Mouse (Mus musculus): ENCODE data around the gene Anxa11.
"Not testable (repeated sequence)": the region's sequence is repeated elsewhere in the genome, so short reads cannot be mapped to it uniquely, and the experiment has no call there.

The Anxa11 gene

DNA sequence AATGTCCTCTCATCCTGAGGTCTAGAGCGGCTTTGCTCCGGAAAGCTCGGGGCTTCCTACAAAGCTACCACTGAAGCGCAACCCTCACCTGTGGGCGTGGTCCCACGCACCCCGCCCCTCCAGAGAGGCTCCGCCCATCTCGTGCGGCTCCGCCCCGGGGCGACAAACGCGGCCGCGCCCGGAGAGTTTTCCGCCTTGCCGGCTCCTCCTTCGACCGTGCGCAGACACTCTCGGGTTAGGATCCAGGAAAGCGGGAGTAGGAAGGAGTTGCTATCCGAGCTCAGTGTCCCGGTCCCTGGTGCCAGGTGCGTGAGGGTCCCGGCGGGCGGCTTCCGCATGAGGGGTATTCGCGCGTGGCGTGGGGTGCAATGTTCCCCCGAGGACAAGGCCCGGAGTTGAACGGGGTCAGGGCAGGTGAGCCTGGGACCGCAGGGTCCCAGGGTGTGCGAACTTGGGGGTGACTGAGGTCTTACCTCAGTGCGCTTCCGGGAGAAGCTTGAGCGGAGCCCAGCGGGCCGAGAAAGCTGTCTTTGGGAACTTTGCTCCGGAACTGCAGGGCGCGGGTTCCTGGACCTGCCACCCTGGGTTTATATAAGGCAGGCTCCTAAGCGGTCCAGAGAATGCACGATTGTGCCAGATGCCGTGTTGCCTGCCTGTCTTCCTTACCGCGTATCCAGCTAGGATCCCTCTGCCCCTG, at the start of gene Anxa11:
TSS of gene Anxa11 (plus strand) at position 166 of the 697 bp plus-strand sequence.
- DNase-seq, result peak; percentile 41

DNA sequence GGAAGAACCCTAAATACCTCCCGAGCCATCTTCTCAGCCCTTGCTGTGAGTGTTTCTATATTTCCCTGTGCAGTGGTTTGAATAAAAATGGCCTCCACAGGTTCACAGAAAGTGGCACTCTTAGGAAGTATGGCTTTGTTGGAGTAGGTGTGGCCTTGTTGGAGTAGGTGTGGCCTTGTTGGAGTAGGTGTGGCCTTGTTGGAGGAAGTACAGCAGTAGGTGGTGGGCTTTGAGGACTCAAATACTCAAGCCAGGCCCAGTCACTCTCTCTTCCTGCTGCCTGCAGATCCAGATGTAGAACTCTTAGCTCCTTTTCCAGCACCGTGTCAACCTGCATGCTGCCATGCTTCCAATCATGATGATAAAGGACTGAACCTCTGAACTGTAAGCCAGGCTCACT, 47.6 kb upstream of the Anxa11 start:
- DNase-seq, result no peak

DNA sequence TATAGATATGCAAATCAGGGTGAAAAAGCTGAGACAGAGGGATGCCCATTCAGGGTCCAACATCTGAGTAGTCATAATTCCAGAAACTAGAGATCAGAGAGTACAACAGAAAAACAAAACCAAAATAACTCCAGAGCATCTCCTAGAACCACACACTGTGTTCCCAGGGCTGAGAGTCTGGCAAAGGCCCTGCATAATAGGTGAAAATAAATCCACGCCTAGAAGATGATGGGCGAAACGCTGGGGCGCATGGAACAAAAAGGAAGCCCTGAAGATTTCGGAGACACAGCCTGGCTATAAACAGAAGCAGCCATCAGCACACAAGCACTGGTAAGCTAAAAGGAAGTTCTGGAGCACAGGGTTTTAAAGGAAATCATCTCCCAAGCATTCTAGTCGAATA, 46.9 kb upstream of the Anxa11 start:
- no peak for DNase-seq

DNA sequence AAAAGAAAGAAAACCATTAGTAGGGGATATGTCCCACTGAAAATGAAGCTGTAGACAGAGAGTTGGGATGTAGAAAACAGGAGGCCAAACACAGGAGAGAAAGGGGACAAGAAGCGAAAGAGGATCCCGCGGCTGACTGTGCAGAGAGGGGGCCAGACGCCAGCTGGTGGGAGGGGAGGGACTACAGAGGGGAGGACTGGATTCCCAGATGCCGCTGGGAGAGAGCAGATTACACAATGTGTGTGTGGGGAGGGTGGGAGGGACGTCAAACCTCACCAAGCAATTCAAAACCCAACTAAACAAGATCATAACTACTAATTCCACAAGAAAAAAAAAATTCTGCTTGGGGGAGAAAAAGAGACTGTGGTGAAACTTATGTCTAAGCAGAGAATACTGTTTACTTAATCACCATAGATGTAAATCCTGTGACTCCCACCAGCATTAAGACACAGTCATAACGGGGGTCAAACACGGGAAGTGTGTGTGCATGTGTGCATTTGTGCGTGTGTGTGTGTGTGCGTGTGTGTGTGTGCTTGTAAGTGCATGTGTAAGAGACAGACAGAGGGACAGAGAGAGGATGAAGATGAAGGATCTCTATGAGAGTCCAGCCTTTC, 46.3 kb upstream of the Anxa11 start:
- DNase-seq, result peak; percentile 40

DNA sequence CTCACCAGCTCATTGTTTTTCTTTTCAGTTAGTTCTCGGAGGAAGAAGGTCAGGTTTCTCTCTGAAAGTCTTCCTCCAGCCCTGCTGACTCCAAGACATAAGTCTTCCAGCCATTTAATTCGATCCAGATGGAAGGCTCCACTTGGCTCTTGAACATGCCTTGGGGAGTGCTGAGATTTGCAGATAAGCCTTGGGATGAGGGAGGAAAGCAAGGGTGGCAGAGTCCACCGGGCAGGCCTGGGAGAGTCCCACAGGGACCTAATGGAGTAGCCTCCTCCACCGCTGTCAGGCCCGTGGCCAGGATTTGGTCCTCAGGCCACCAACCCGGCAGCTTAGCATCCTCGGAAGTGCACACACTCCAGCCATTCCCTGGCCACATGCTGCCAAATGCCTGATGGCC, 45.3 kb upstream of the Anxa11 start:
- no peak for DNase-seq

DNA sequence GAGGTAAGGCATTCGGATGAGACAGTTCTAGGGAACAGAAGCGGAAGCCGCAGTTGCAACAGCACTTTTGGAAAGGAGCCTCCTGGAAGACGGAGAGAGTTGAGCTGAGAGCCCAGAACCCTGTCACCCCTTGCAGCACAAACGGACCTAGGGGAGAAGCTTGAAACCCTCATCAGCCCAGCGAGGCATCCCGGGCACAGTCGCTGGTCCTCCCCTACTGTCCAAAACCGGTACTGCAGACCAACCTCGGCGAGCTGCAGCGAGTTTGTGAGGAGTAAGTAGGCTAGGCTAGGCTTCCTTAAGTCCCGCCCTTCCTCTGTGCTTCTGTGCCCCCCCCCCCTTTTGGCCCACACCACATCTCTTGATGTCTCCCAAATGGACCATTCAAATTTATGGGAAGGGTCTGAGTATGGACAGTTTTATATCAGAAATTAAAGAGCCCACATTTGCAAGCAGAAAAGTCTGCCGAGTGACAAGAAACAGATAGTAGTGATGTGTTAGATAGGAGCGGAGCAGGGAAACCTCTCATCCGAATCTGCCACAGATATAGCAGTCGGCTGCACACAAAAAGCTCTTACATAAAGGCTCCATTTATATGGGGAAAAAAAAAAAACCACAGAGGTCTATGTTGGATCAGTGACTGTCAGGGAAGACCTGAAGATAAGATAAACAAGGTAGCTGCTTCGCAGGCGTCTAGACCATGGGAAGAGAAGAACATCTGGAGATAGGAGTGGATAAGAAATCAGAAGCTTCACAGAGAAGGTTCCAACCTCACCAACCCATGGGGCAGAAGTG, 41.6 kb upstream of the Anxa11 start:
- DNase-seq, result peak; percentile 87

DNA sequence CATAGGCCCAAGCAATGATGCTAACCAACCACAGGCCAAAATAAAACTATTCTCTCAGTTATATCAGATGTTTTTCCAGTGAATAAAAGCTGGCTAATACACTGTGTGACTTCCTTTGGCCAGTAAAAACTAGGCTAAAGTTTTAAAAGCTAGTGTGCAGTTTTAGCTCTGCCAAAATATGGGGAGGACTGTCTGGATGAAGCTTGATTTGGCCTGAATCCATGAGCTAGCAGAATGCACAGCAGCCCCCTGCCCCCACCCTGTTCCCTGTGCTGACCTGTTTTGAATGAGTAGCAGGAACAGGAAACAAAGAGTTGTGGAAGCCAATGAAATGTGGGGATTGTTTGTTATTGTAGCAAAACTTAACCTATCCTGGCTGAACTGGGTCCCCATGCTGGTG, 39.4 kb upstream of the Anxa11 start:
- no peak for DNase-seq

DNA sequence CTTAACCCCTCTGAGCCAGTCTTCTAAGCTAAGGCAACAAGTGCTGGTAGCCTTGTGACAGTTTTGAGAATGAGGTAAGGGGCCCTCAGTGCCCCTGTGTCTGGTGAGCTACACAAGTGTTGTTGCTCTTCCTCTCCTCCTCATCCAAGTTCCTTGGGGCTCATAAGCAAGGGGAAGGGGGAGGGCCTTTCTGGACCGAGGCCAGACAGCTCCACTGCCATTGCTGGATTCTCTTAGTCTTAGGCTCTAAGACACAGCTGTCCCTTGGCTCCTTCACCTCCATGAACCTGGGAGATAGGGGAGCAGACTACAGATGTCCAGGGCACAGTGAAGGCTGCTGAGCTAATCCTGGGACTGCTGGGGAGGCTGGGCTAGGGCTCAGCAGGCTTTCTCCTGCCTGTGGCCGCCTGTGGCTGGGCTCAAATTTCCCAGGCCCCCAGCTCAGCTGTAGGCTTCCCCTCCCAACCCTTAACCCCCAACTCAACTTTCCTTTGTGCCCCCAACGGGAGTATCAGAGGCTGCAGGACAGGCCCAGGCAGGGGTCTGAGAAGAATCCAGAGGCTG, 38.6 kb upstream of the Anxa11 start:
- DNase-seq, result no peak

DNA sequence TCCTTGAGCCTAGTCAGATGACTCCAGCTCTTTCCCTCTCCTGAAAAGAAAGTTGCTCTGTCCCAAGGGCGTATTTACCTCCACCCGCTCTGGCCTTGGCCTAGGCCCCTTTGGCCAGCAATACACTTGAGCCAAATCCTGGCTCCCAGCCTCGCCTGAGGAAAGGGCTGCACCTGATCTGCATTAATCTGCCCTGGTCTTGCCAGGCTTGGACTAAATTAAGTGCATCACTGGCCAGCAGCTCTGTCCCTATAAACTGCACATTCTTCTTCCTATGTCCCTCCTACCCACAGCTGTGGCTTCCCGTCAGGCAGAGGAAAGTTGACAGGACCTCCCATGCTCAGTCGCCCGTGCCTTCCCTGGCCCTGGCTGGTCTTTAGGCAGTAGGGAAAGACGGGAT, 36.1 kb upstream of the Anxa11 start:
- peak; percentile 33 for DNase-seq

DNA sequence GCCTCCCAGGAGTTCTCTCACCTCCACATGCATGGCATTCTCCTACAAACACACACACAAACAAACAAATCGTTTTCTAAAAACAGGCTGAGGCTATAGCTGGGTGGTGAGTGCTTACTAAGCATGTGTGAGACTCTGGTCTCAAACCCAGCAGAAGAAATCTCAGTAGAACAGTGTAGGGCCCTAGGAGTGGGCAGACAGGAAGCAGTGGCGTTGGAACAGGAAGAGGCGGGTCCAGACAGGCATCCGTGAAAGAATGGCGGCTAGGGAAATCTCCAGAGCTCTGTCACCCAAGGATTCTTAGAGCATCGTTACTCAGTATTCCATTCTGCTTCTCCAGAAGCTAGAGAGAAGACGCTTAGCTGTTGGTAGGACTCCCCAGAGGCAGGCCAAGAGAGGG, 35.4 kb upstream of the Anxa11 start:
- DNase-seq, result no peak

DNA sequence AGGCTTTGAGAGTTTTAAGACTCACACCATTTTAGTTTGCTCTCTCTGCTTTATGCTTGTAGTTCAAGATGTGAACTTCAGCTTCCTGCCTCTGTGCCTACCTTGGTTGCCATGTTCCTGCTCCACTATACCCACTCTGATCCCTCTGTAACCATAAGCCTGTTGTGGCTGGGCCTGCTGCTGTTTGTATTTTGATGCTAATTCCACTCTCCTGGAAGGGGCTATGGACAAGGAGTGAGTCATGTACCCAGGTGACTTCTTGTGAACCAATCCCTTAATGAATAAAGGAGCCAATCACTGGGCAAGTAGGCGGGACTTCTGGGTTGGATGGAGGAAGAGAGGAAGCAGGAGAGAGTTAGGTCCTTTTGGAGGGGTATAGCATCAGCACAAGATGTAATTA, 30.9 kb upstream of the Anxa11 start:
- DNase-seq, result not testable (repeated sequence)

DNA sequence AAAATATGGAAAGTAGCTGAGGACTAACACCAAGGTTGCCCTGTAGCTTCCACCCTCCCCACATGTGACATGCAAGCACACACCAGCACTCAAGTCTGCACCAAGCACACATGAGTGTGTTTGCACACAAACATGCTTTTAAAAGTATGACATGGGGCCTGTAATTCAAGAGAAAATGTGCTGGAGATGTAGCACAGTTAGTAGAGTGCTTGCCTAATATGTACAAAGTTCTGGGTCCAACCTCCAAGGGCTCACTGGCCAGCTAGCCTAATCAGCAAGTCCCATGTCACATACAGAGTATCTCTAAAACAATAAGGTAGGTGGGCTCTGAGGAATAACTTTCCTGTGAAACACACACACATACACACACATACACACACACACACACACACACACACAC, 27.8 kb upstream of the Anxa11 start:
- DNase-seq, result no peak

DNA sequence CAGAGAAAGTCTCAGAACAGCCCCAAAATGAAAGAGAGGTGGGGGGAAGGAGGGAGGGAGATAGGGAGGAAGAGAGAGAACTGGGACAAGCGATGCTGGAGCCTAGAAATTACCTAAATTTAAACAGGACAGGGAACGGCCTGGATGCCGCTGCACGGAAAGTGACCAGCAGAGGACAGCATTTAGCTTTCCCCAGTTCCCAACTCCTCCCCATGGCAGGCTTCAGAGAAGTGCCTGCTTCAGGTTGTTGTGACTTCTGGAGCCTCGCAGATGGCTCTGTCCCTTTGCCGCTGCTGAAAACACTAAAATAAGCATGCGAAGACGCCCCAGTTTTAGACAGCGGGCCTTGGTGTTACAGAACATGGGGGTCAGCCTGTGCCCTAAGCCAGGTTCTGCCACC, 25.5 kb upstream of the Anxa11 start:
- DNase-seq, result peak; percentile 71

DNA sequence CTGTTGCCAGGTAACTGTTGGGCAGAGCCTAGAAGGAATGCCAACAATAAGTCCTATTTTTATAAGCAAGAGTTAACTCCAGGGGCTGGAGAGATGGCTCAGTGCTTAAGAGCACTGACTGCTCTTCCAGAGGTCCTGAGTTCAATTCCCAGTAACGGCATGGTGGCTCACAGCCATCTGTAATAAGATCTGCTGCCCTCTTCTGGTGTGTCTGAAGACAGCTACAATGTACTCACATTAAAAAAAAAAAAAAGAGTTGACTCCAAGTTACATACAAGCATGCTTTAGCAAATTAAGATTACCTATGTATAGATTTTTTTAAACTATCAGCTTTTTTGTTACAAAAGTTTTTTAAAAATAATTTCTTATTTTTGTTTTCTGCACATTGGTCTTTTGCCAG, 19.4 kb upstream of the Anxa11 start:
- DNase-seq, result no peak

DNA sequence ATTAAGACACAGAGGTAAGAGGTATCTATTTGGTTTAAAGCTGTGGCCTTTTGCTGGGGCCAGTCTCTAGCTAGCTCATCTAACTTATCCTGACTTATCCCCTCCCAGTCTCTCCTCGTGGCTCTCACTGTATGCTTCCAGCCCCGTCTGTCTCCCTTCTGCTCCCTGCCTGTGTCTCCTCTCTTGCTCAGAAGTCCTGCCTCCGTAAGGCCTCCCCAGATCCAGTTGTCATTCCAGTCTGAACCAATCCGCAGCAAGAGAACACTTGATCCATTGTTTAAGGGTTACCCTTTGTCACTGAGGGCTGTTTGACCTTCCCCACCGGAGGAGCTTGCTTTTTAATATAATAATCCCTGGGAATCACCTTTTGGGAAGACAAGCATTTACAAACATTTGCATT, 17.0 kb upstream of the Anxa11 start:
- no peak for DNase-seq

DNA sequence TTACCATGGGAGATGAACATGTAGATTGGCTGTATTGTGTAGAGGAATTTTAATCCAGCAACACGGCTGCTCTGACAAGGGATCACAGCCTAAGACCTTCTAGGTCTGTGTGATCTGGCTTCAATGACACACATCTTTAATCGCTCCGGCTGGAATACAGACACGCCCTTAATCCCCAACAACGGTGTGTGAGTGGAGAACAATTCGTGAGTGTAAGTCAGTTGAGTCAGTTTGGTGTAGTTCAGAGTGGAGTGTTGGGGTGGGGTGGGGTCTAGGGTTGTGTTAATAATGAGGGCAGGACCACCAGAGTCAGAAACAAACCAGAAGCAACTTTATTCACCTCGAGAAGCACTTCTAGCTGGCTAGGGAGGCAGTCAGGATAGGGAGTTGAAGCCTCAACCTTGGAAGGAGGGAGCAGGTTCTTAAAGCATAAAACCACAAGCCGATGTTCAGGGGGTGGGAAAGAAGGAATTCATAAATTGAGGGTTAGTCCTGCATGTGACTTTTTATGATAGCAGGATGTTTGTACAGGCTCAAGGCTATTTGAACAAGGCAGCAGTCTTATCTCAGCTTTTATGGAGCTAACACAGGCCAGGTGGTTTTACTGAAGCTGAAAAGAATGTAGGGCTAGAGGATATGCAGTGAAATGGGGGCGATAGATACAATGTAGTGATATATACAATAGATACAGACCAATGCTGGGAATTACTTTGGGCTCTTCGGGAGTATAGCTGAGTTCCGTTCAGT, 15.9 kb upstream of the Anxa11 start:
- no peak for DNase-seq

DNA sequence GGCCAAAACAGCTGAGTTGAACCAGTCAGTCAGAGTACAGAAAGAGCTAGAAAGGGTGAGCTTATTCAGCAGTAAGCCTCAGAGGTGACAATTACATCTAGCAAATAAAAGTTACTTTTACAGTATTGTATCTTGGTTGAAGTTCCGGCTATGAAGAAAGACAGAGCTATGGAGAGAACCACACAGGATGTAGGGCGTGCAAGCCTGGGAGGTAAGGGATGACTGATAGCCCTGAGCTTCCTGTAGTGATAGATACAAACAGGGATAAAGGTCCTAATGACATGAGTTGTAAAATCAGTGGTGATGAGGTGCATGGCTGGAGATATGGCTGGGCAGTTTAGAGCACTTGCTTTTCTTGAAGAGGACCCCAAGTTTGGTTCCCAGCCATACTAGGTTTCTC, 15.1 kb upstream of the Anxa11 start:
- no peak for DNase-seq

DNA sequence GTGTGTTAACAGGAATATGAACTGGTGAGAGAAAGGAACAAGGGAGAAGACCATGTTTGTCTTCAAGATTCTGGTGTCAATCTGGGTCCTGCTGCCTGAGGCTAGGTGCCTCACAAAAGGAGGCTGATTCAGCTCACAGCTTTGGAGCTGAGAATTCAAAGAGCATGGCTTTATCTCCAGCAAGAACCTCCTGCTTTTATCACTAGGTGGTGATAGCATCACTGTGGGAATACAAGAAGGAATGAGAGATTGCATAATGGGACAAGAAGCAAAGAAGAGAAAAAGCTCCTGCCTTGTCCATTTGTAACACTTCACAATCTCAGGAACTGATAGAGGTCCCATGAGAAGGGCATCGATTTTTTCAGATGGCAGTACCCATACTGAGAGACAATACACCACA, 10.6 kb upstream of the Anxa11 start:
- no peak for DNase-seq

DNA sequence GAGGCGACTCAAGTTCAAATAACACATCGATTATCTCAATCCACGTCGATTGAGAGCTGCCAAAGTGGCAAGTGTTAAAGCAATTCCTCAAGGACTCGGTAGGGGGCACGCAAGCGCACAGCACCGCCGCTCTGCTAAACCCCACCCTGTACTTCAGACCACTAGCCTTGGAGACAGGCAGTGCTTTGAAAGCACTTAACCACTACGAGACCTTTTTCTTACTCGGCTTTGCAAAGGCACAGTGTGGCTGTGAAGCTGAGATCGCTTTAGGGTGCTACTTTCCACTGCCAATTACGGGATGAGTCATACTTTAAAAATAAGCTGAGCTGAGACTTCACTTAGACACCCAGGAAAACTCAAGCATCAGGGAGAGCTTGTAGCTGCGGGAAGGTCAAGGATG, 9.7 kb upstream of the Anxa11 start:
- peak; percentile 68 for DNase-seq

DNA sequence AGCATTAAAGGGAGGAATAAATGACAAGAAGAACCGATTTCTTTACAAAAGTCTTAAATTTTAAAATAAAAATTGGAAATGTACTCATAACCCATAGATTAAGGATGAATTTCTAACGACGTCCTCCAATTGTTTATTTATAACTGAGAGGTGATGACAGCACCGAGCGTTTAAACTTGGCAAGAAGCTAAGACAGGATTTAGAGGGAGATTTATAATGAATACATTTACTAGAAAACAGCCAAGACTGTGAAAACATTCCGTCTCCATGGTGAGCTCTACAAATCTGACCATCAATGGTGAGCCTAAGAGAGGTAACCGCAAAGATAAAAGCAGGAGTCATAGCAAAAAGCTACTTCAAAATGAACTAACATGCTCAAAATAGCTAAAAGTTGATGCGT, 3.5 kb upstream of the Anxa11 start:
- no peak for DNase-seq

DNA sequence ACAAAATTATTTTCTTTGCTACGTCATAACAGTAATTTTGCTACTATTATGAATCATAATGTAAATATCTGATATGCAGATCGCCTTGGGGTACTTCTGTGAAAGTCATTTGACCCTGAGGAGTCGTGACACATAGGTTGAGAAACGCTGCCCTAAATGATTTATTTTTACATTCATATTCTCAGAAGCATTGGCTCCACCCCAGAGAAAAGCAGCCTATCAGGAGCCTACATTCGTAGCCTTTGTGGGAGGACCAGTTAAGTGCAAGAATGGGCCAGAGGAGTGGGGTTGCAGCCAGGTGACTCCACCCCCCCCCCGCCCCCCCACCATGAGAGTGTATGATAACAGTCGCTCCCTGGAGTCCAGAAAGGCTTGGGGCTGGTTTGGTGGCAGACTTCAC, 2.2 kb upstream of the Anxa11 start:
- no peak for DNase-seq

DNA sequence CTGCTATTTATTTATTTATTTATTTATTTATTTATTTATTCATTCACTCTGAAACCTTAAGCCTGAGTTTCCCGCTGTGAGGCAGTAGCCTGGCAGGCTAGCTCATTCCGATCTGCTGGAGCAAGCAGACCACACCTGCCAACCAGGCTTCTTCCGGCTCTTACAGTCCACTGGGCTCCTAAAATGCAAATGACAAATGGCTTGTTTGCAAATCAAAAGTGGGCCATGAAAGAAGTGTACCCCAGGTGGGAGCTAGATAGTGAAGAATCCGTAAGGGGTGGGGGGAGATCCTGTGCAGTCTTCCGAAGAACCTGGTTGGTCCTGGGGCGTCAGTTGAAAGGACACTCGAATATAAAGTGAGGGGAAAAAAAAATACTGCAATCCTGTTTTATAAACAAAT, 995 bp upstream of the Anxa11 start:
- DNase-seq, result no peak

DNA sequence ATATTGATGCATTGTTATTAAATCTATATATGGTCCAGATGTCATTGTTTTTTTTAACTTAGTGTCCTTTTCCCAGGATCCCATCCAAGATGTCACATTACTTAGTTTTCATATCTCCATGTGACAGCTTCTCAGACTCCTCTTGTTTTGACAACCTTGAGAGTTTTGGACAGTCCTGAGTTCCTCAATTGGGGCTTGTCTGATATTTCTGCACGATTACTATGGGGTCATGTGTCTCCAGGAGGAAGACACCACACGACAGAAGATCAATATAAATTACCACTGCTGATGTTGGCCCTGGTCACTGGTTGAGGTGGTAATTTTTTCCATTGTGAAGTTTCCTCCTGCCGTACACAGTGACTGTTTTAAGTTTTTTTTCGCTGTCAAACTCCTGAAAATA, 377 bp upstream of the Anxa11 start:
- DNase-seq, result no peak

Data from right cerebral cortex, postnatal 4 days (tissue).